Mouse (Mus musculus) midbrain, embryonic 11.5 days (tissue): ENCODE data around the gene Dennd4a. TPM values are rescaled to one million over a fixed set of nuclear protein-coding genes. Genes with fewer than 3 reads are reported as not detected.

Experiments used
- ATAC-seq: fragments of 200-750 bp; cut with Nextera tagmentation; 2 replicates; pipeline ENCODE4 v1.8.0; 2017; ENCODE audit warnings: moderate TSS enrichment, moderate library complexity; ENCODE audit not compliant: low FRiP score
- DNase-seq: peaks from one replicate; pipeline ENCODE4 v3.0.0; 2015; ENCODE audit warnings: low spot score; ENCODE audit errors: missing footprints
- H3K27ac ChIP-seq: fragments of 300-500 bp; sonication (generic); 2 replicates; pipeline ENCODE4 v1.5.1; 2014; ENCODE audit warnings: low read depth, low read length
- H3K27me3 ChIP-seq: fragments of 300-500 bp; sonication (generic); 2 replicates; pipeline ENCODE4 v1.6.1; 2014; ENCODE audit warnings: mild to moderate bottlenecking, low read length, moderate library complexity, mixed read lengths; ENCODE audit not compliant: control insufficient read depth, insufficient read depth
- H3K36me3 ChIP-seq: fragments of 300-500 bp; sonication (generic); 2 replicates; pipeline ENCODE4 v1.6.1; 2014; ENCODE audit warnings: mild to moderate bottlenecking, low read length, moderate library complexity, mixed read lengths; ENCODE audit not compliant: control insufficient read depth, insufficient read depth
- H3K4me1 ChIP-seq: fragments of 300-500 bp; sonication (generic); 2 replicates; pipeline ENCODE4 v1.6.1; 2014; ENCODE audit warnings: low read length; ENCODE audit not compliant: control insufficient read depth, insufficient read depth
- H3K4me2 ChIP-seq: fragments of 300-500 bp; sonication (generic); 2 replicates; pipeline ENCODE4 v1.6.1; 2014; ENCODE audit warnings: mild to moderate bottlenecking, moderate library complexity
- H3K4me3 ChIP-seq: fragments of 300-500 bp; sonication (generic); 2 replicates; pipeline ENCODE4 v1.5.1; 2014; ENCODE audit warnings: low read depth, low read length
- H3K9ac ChIP-seq: fragments of 300-500 bp; sonication (generic); 2 replicates; pipeline ENCODE4 v1.6.1; 2014; ENCODE audit warnings: low read length
- H3K9me3 ChIP-seq: fragments of 300-500 bp; sonication (generic); 2 replicates; pipeline ENCODE4 v1.6.1; 2016; ENCODE audit warnings: low read length; ENCODE audit not compliant: control insufficient read depth
- WGBS: fragments of 180-500 bp; shearing (Covaris S2); extraction: QIAGEN DNeasy Blood & Tissue Kit; methylation state at CpG from one replicate; pipeline ENCODE4 v1.1.7; 2014; 5-methylcytosine and 5-hydroxymethylcytosine counted together
- polyA plus RNA-seq: library from polyadenylated mRNA; unstranded; fragments of >200 nt; fragmentation: Nextera tagmentation; extraction: Ambion mirVana; gene quantifications from 2 replicates; pipeline ENCODE4 v1.2.1, GENCODE M21; 2014

The Dennd4a gene
- polyA plus RNA-seq, 1 experiment from 2014 or later, result 8.9 TPM

DNA sequence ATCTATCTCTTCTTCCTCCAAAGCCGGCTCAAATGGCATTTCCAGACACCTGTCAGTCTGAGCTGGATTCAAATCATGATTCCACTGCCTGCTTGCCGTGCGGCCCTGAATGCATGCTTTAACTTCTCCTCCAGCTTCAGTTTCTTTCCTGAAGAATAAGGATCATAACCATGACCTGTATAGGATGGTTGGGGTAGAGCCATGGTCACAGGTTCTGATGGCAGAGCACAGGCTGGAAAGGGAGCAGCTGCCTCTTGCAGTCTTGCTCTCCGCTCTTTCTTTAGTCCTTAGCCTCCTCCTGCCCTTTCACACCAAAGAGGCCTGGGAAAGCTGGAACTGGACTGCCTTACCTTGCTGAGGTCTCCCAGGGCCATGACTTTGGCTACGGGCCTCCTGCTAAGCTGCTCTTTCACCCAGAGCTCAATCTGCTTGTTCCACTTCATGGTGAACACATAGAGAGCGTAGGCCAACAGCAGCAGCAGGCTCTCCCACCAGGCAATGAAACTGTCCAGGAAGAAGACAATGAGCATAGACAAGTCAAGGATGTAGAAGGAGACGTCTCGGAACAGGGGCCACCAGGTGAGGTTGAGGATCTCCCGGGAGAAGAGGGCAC, 136.4 kb downstream of the Dennd4a start:
- 86% methylated on average over 9 of the region's 9 CpGs for WGBS

DNA sequence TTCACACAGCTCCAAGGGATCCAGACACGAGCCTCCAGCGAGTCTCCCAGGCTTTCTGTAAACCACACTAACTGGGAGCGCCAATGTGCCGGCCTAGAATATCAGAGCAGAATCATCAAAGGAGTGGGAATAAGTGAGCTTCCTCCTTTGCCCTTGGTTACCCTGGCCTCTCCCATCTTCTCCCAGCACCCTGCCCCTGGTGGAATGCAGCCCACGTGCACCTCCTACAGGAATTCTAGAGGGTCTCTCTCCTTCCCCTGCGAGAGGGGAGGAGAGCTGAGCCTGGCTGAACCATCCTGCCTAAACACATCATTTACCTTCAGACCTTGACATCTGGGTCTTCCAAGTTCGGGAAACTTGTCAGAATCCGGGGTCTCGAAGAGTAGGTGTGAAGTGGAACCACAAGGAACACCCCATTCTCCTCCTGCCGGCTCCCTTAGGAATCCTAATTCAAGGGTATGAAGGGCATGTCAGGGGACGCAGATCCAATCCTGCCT, 140.1 kb downstream of the Dennd4a start, which contains the start of gene Slc24a1:
TSS of gene Slc24a1 (minus strand) at position 447 of the 497 bp plus-strand sequence.
- H3K27me3 ChIP-seq, result no peaks in the 10 kb centered on the region

More for the DNA sequence above, 136.4 kb downstream of the Dennd4a start:
- Histone ChIP-seq H3K4me2 (no peak overlapping the region), H3K4me1 (no peaks in the 10 kb centered on the region), H3K4me3 (no peak overlapping the region), H3K27me3 (no peaks in the 10 kb centered on the region), H3K36me3 (no peaks in the 10 kb centered on the region), H3K27ac (no peak overlapping the region), H3K9me3 (no peaks in the 10 kb centered on the region), H3K9ac (no peak overlapping the region)
- DNase-seq (no peak), ATAC-seq (no peak)

GRCm38 (mm10) chr9:64952055-64952454, 140.9 kb downstream of the Dennd4a start:
- no peak for ATAC-seq
- Histone ChIP-seq H3K9ac (no peak overlapping the region), H3K27me3 (no peaks in the 10 kb centered on the region), H3K9me3 (no peaks in the 10 kb centered on the region), H3K27ac (no peak overlapping the region), H3K4me1 (no peaks in the 10 kb centered on the region), H3K36me3 (no peaks in the 10 kb centered on the region), H3K4me3 (no peak overlapping the region), H3K4me2 (no peak overlapping the region)
- DNase-seq, result no peak
- 12% methylated on average over 5 of the region's 5 CpGs for WGBS

More for the DNA sequence above, 140.1 kb downstream of the Dennd4a start, which contains the start of gene Slc24a1:
- Histone ChIP-seq H3K4me2 (no peak within 1 kb of the TSS), H3K4me1 (no peaks in the 10 kb centered on the region), H3K4me3 (no peak within 1 kb of the TSS), H3K9me3 (no peaks in the 10 kb centered on the region), H3K27ac (no peak within 1 kb of the TSS), H3K9ac (no peak within 1 kb of the TSS), H3K36me3 (no peaks in the 10 kb centered on the region)
- WGBS, result 38% methylated on average over 11 of the region's 11 CpGs
- ATAC-seq (no peak), DNase-seq (no peak)

DNA sequence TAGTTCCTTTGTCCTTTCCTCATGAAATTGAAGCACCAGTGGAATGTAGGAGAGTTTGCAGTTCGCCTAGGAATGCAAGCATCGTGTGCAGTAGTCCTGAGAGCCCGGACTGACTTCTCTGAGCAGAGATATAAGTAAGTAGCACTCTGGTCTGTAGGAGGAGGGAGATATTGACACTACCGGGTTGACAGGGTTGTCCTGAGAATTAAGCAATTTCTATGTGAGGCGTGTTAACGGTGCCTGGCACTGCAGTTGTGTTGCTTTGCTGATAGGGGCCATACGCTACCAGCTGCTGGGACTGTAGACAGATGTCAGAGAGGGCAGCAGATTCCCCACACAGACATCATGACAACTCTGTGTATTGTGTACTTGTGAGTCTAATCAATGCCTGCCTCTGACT, 142.1 kb downstream of the Dennd4a start:
- Histone ChIP-seq H3K9me3 (no peaks in the 10 kb centered on the region), H3K4me1 (no peaks in the 10 kb centered on the region), H3K4me2 (no peak overlapping the region), H3K27me3 (no peaks in the 10 kb centered on the region), H3K36me3 (no peaks in the 10 kb centered on the region), H3K9ac (no peak overlapping the region), H3K27ac (no peak overlapping the region), H3K4me3 (no peak overlapping the region)
- no peak for DNase-seq
- ATAC-seq, result no peak
- 82% methylated on average over 7 of the region's 7 CpGs for WGBS

DNA sequence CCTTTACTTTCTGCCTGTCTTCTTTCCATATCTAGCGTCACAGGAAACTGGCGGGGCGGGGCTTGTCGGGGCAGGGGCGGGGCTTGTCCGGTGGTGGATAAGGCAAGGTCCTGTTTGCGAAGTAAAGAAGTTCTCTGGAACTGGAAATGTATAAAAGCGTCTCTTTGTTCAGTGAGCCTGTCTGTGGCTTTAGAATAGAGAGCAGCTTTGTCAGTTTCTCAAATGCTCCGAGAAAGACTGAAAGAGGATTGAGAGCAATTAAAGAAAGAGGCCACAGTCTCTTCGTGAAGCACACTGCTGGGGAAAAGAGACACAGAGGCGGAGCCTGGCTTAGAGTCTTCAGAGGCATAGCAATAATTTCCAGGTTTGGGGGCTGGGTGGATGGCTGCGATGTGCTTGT, 145.2 kb downstream of the Dennd4a start:
- H3K27ac ChIP-seq, result no peak overlapping the region

DNA sequence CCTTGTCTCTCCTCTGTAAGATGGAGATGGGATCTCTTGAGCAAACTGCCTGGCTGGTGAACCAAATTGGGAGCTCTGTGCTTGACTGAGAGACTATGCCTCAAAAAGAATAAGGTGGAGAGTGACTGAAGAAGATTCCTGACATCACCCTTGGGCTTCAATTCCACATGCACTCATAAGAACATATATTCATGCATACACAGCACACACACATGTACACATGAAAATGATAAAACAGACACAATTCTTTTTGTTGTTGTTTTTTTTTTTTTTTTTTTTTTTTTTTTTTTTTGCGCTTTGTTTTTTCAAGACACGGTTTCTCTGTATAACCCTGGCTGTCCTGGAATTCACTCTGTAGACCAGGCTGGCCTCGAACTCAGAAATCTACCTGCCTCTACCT, 146.1 kb downstream of the Dennd4a start:
- Histone ChIP-seq H3K4me3 (no peak overlapping the region), H3K4me1 (peaks cover 6% of the 10 kb centered on the region; the same call in 1 of the 2 replicates), H3K27ac (no peak overlapping the region), H3K9me3 (no peaks in the 10 kb centered on the region), H3K27me3 (no peaks in the 10 kb centered on the region), H3K4me2 (no peak overlapping the region), H3K36me3 (no peaks in the 10 kb centered on the region), H3K9ac (no peak overlapping the region)
- WGBS, result 92% methylated on average over 3 of the region's 3 CpGs
- ATAC-seq (no peak), DNase-seq (no peak)

More for the DNA sequence above, 145.2 kb downstream of the Dennd4a start:
- Histone ChIP-seq H3K9me3 (no peaks in the 10 kb centered on the region), H3K4me1 (no peaks in the 10 kb centered on the region; the same call in 1 of the 2 replicates), H3K27me3 (no peaks in the 10 kb centered on the region), H3K36me3 (no peaks in the 10 kb centered on the region), H3K9ac (no peak overlapping the region), H3K4me2 (no peak overlapping the region), H3K4me3 (no peak overlapping the region)
- whole genome bisulfite sequencing, result 29% methylated on average over 12 of the region's 12 CpGs
- ATAC-seq, result no peak
- DNase-seq, result no peak

DNA sequence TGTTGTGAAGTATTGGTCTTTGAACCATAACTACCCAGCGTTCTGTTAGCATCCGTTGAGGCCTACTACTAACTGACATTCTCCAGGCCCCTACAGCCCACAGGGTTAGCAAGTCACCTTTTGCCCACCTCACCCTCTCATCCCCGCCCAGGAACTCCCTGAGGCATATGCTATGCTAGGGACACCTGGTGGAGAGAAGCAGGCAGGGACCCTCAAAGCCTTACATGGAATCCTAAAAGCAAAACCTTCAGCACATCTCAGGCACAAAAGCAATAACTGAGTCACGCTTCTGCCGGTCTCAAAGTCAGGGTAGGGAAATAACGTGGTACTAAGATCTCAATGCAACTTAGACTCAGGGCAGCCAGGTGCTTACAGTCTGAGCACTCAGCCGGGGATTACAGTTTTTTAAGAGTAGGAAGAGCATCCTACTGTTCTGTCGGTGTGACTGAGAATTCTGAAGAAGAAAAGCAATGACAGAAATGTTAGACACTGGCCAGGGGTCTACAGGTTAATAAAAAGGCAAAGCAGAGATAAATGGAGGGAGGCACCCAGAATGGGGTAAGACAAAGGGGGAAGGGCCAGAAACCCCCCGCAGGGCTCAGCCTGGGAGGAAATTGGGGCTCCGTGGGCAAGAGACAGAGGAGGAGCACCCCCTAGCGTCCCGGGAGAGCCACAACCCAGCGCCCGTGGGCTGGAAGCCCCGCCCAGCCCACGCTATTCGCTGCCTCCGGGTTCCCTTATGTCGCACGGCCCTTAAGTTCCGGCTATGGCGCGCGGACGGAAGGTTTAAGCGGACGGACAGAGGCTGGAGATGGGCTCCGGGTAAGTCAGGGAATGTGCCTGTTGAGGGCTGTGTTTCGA, 149.2 kb downstream of the Dennd4a start, which contains the start of gene Ints14:
TSS of gene Ints14 (plus strand) at position 789 of the 861 bp plus-strand sequence.
- WGBS, result 5% methylated on average over 29 of the region's 29 CpGs
- DNase-seq, result peak; percentile 100
- Histone ChIP-seq H3K4me1 (peaks cover 6% of the 10 kb centered on the region; the same call in 1 of the 2 replicates), H3K36me3 (no peaks in the 10 kb centered on the region; the same call in 1 of the 2 replicates), H3K9me3 (no peaks in the 10 kb centered on the region), H3K27ac (peak within 1 kb of the TSS; percentile 60), H3K9ac (peak within 1 kb of the TSS; percentile 90), H3K4me2 (peak within 1 kb of the TSS; percentile 64), H3K27me3 (no peaks in the 10 kb centered on the region), H3K4me3 (peak within 1 kb of the TSS; percentile 66)
- peak; percentile 97 for ATAC-seq

- H3K4me1 ChIP-seq, result peaks cover 6% of the 10 kb centered on the region; the same call in 1 of the 2 replicates
- no peaks in the 10 kb centered on the region for H3K9me3 ChIP-seq
- H3K9ac ChIP-seq, result peak overlapping the region; percentile 90
- H3K4me3 ChIP-seq, result peak overlapping the region; percentile 66
- H3K27me3 ChIP-seq, result no peaks in the 10 kb centered on the region
- DNase-seq (no peak), ATAC-seq (peak; percentile 83)
- peak overlapping the region; percentile 64 for H3K4me2 ChIP-seq
- WGBS, result under 1% methylated on average over 17 of the region's 17 CpGs
- H3K27ac ChIP-seq, result peak overlapping the region; percentile 60
- H3K36me3 ChIP-seq, result no peaks in the 10 kb centered on the region; the same call in 1 of the 2 replicates
Observed at GRCm38 (mm10) chr9:64960978-64961320, 149.8 kb downstream of the Dennd4a start.
